Mouse (Mus musculus): ENCODE results near the gene Kcnk13. TPM values are rescaled to one million over a fixed set of nuclear protein-coding genes. Genes with fewer than 3 reads are reported as not detected.

Gene Kcnk13
- polyA plus RNA-seq, 1 experiment, result 0.38 TPM

DNA sequence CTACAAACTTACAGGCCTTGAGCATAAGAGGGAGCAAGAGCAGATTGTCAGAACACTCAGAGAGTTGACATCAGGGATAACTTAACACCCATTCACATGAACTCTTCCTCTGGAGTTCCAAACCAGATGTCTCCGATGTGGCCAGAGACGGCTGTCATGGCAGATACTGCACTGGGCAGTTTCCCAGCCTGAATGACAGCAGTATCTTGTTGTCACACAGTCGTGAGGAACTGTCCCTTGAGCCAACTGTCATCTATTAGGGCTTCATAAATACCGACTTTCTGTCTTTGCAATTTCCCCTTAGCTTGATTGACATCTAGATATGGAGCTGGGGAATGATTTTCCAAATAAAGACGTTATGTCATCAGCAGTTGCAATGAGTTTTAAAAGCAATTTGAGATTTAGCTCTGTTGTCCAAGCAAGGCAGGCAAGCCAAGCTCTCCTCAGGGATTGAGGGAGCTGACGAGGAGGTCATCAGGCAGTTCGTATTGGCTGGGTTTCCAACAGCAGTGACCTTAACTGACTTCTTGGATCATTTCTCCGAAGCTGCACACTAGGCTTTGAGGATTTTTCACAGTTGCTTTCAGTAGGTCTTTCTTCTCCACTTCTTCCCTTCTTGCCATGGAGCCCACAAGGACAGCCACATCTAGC lies 115.5 kb downstream of the Kcnk13 start:
- TF ChIP-seq POLR2A (IDR thresholded peaks at IDR 0.05; ENCODE audit: low read depth, low read length), result no peak
- no peak for TF ChIP-seq CTCF (IDR thresholded peaks at IDR 0.05; ENCODE audit: extremely low read depth, insufficient read length, insufficient replicate concordance, low read depth, low read length)
- WGBS, result 74% methylated on average over 8 of the region's 8 CpGs
- Histone ChIP-seq H3K36me3 (ENCODE audit: control insufficient read depth, insufficient read depth, low read length) (no peaks in the 10 kb centered on the region), H3K4me1 (ENCODE audit: control insufficient read depth, insufficient read depth, insufficient read length, low read length) (peaks cover 1% of the 10 kb centered on the region; the same call in 1 of the 2 replicates), H3K27ac (ENCODE audit: insufficient read depth, low read depth, low read length) (no peak overlapping the region), H3K4me3 (ENCODE audit: low read depth, low read length) (no peak overlapping the region), H3K27me3 (ENCODE audit: control insufficient read depth, insufficient read depth, low read length) (no peaks in the 10 kb centered on the region)

DNA sequence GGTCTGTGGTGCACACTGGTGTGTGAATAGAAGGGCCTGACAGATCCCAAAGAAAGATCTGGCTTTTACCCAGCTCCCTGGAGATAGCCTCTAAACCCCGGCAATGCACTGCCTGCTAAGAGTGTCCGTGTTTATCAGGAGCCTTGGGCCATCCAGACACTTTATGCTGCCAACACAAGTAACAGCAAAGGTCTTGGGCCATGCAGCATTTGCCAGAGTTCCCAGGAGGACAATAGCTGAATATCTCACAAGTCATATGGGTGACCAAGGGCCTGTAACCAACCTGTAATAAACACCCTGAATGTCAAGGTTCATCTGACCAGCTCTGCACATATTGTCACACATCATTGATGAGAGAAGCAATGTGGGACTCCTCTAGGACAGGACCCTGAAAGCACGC lies 123.7 kb downstream of the Kcnk13 start:
- H3K4me1 ChIP-seq (ENCODE audit: control insufficient read depth, insufficient read depth, insufficient read length, low read length), result 0 out of 2 replicates have a peak, but pooled peaks cover under 1% of the 10 kb centered on the region
- no peaks in the 10 kb centered on the region for H3K27me3 ChIP-seq (ENCODE audit: control insufficient read depth, insufficient read depth, low read length)
- H3K27ac ChIP-seq (ENCODE audit: insufficient read depth, low read depth, low read length), result no peak overlapping the region
- no peak for TF ChIP-seq POLR2A (IDR thresholded peaks at IDR 0.05; ENCODE audit: low read depth, low read length)
- TF ChIP-seq CTCF (IDR thresholded peaks at IDR 0.05; ENCODE audit: extremely low read depth, insufficient read length, insufficient replicate concordance, low read depth, low read length), result no peak
- 87% methylated on average over 3 of the region's 3 CpGs for WGBS
- no peaks in the 10 kb centered on the region for H3K36me3 ChIP-seq (ENCODE audit: control insufficient read depth, insufficient read depth, low read length)
- H3K4me3 ChIP-seq (ENCODE audit: low read depth, low read length), result no peak overlapping the region

DNA sequence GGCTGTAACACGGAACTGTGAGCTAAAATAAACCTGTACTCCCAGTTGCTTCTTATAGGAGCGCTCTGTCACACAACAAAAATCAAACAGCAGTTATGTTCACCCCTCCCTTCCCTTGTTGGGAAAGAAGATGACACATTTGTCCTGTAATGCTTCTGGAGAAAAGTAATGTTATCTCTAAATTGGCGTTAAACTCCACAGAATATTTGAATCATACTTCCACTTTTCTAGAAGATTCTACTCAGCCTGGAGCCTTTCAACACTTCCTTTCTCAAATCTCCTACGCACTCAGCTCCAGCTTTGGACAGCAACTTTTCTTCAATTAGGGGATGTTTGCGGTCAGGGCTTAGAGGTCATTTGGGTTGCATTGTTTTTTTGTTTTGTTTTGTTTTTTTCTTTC lies 125.0 kb downstream of the Kcnk13 start:
- WGBS, result 78% methylated on average over 5 of the region's 5 CpGs
- H3K36me3 ChIP-seq (ENCODE audit: control insufficient read depth, insufficient read depth, low read length), result no peaks in the 10 kb centered on the region
- no peak overlapping the region for H3K4me3 ChIP-seq (ENCODE audit: low read depth, low read length)
- no peaks in the 10 kb centered on the region for H3K4me1 ChIP-seq (ENCODE audit: control insufficient read depth, insufficient read depth, insufficient read length, low read length)
- H3K27ac ChIP-seq (ENCODE audit: insufficient read depth, low read depth, low read length), result no peak overlapping the region
- TF ChIP-seq CTCF (IDR thresholded peaks at IDR 0.05; ENCODE audit: extremely low read depth, insufficient read length, insufficient replicate concordance, low read depth, low read length) (no peak), POLR2A (IDR thresholded peaks at IDR 0.05; ENCODE audit: low read depth, low read length) (no peak)
- H3K27me3 ChIP-seq (ENCODE audit: control insufficient read depth, insufficient read depth, low read length), result no peaks in the 10 kb centered on the region

DNA sequence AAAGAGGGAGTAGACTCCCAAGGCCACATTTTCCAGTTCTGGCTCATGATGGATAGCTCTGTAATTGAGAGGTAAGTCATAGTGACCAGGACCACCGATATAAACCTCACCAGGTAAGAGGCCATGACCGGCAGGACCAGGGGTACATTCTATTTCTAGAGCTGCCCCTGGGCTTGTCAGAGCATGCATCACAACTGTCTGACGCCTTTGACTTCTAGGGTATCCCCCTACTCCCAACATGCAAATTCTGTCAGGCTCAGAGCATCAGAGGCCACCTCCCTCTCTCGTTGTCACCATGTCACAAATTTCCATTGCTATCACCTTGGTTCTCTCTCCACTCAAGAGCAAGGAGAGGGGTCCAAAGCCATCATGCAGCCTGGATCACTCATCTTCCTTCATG lies 126.5 kb downstream of the Kcnk13 start:
- 84% methylated on average over 4 of the region's 4 CpGs for WGBS
- TF ChIP-seq POLR2A (IDR thresholded peaks at IDR 0.05; ENCODE audit: low read depth, low read length) (no peak), CTCF (IDR thresholded peaks at IDR 0.05; ENCODE audit: extremely low read depth, insufficient read length, insufficient replicate concordance, low read depth, low read length) (no peak)
- no peaks in the 10 kb centered on the region for H3K36me3 ChIP-seq (ENCODE audit: control insufficient read depth, insufficient read depth, low read length)

DNA sequence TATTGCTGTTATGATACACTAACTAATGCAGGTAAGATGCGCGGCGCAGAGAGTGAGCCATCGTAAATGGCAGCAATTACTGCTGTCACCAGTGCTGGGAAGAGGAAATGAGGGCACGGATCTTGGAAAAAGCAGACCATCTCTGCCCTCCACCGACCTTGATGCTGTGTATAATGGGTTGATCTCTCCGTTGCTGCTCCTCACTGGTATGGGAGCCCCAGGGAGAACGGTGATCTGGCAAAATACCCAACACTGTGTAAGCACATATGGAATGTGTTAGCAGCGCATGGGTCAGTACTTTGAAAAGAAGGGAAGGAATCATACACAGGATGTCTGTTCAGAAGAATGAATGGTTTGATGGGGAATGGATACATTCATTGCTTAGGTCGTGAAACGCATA lies 128.7 kb downstream of the Kcnk13 start:
- 81% methylated on average over 11 of the region's 11 CpGs for WGBS
- TF ChIP-seq POLR2A (IDR thresholded peaks at IDR 0.05; ENCODE audit: low read depth, low read length), result no peak
- no peak for TF ChIP-seq CTCF (IDR thresholded peaks at IDR 0.05; ENCODE audit: extremely low read depth, insufficient read length, insufficient replicate concordance, low read depth, low read length)
- Histone ChIP-seq H3K27ac (ENCODE audit: insufficient read depth, low read depth, low read length) (no peak overlapping the region), H3K4me3 (ENCODE audit: low read depth, low read length) (no peak overlapping the region), H3K4me1 (ENCODE audit: control insufficient read depth, insufficient read depth, insufficient read length, low read length) (no peaks in the 10 kb centered on the region), H3K27me3 (ENCODE audit: control insufficient read depth, insufficient read depth, low read length) (no peaks in the 10 kb centered on the region), H3K36me3 (ENCODE audit: control insufficient read depth, insufficient read depth, low read length) (no peaks in the 10 kb centered on the region)

More for the DNA sequence above, 126.5 kb downstream of the Kcnk13 start:
- Histone ChIP-seq H3K4me3 (ENCODE audit: low read depth, low read length) (no peak overlapping the region), H3K27me3 (ENCODE audit: control insufficient read depth, insufficient read depth, low read length) (no peaks in the 10 kb centered on the region), H3K4me1 (ENCODE audit: control insufficient read depth, insufficient read depth, insufficient read length, low read length) (no peaks in the 10 kb centered on the region), H3K27ac (ENCODE audit: insufficient read depth, low read depth, low read length) (no peak overlapping the region)

DNA sequence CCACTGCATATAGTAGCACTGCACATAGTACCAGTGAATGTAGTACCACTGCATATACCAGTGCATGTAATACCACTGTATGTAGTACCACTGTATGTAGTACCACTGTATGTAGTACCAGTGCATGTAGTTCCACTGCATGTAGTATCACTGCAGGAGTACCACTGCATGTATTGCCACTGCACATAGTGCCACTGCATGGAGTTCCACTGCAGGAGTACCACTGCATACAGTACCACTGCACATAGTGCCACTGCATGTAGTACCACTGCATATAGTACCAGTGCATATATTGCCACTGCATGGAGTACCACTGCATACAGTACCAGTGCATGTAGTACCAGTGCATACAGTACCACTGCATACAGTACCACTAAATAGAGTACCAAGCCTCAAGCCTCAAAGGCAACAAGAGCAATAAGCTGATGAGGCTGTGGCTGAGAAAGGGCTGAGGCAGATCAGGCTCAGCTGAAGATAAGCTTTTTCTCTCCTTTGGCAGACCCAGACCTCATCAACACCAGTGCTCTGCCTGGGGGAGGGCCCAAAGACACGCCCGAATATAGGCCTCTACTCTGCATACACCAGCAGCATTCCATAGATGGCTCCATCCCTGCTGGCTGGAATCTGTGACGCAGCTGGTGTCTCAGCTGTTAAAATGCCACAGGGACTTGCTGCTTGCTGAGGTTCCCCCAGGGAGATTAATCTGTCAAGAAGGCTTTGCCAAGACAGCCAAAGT lies 135.8 kb downstream of the Kcnk13 start:
- TF ChIP-seq POLR2A (IDR thresholded peaks at IDR 0.05; ENCODE audit: low read depth, low read length) (no peak), CTCF (IDR thresholded peaks at IDR 0.05; ENCODE audit: extremely low read depth, insufficient read length, insufficient replicate concordance, low read depth, low read length) (no peak)
- no peaks in the 10 kb centered on the region for H3K27me3 ChIP-seq (ENCODE audit: control insufficient read depth, insufficient read depth, low read length)
- no peak overlapping the region for H3K27ac ChIP-seq (ENCODE audit: insufficient read depth, low read depth, low read length)
- H3K4me3 ChIP-seq (ENCODE audit: low read depth, low read length), result no peak overlapping the region
- no peaks in the 10 kb centered on the region for H3K4me1 ChIP-seq (ENCODE audit: control insufficient read depth, insufficient read depth, insufficient read length, low read length)
- H3K36me3 ChIP-seq (ENCODE audit: control insufficient read depth, insufficient read depth, low read length), result no peaks in the 10 kb centered on the region
- 42% methylated on average over 3 of the region's 3 CpGs for WGBS

DNA sequence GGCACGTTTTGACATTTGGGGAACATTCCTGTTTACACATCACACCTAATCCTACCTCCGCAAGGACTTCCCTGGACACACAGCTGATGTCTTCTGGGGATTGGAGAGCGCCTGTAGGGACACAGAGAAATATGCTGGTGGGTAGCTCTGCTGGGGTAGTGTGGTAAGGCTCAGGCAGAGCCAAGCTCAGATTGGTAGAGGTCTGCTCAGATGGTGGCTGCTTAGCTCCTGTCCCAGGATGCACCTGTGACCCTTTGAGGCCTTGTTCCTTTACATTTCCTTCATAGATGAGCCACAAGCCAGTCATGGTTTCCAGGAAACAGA lies 136.4 kb downstream of the Kcnk13 start:
- H3K4me3 ChIP-seq (ENCODE audit: low read depth, low read length), result no peak overlapping the region
- no peaks in the 10 kb centered on the region for H3K4me1 ChIP-seq (ENCODE audit: control insufficient read depth, insufficient read depth, insufficient read length, low read length)
- no peaks in the 10 kb centered on the region for H3K36me3 ChIP-seq (ENCODE audit: control insufficient read depth, insufficient read depth, low read length)
- no peak for TF ChIP-seq CTCF (IDR thresholded peaks at IDR 0.05; ENCODE audit: extremely low read depth, insufficient read length, insufficient replicate concordance, low read depth, low read length)
- TF ChIP-seq POLR2A (IDR thresholded peaks at IDR 0.05; ENCODE audit: low read depth, low read length), result no peak
- H3K27ac ChIP-seq (ENCODE audit: insufficient read depth, low read depth, low read length), result no peak overlapping the region
- no peaks in the 10 kb centered on the region for H3K27me3 ChIP-seq (ENCODE audit: control insufficient read depth, insufficient read depth, low read length)
- WGBS, result 66% methylated on average over 3 of the region's 3 CpGs

All from small intestine, adult 2 months (tissue).